Mouse (Mus musculus) megakaryocyte, embryonic 14.5 days (primary cell): ENCODE measurements around the gene Tmigd3. TPM values are rescaled to one million over a fixed set of nuclear protein-coding genes. Genes with fewer than 3 reads are reported as not detected.

Experiments used
- H3K27me3 ChIP-seq: replicated peaks from 2 replicates; pipeline ENCODE3; 2012; ENCODE audit warnings: inconsistent platforms
- H3K36me3 ChIP-seq: replicated peaks from 2 replicates; pipeline ENCODE3; 2012; ENCODE audit warnings: low read length, inconsistent platforms, mixed read lengths
- H3K4me1 ChIP-seq: 2 replicates; pipeline ENCODE4 v1.6.1; 2012; ENCODE audit warnings: inconsistent platforms
- H3K4me3 ChIP-seq: replicated peaks from 2 replicates; pipeline ENCODE3; 2012; ENCODE audit warnings: moderate library complexity, mild to moderate bottlenecking, inconsistent platforms
- H3K9me3 ChIP-seq: 2 replicates; pipeline ENCODE4 v1.6.1; 2012; ENCODE audit warnings: inconsistent platforms
- FLI1 ChIP-seq: IDR thresholded peaks from 2 replicates; pipeline ENCODE4 v1.6.1; 2012; ENCODE audit warnings: low read length, inconsistent platforms, mixed read lengths
- GATA1 ChIP-seq: IDR thresholded peaks from 3 replicates; pipeline ENCODE4 v1.6.1; 2012; ENCODE audit warnings: mixed read lengths, low read length, inconsistent platforms, borderline replicate concordance
- polyA plus RNA-seq: library from polyadenylated mRNA; stranded (reverse); fragments of >175 nt; gene quantifications from 2 replicates; pipeline ENCODE4 v1.2.3, GENCODE M21; 2012; ENCODE audit warnings: low replicate concordance; ENCODE audit not compliant: insufficient read depth

Gene Tmigd3
- polyA plus RNA-seq, 1 experiment = not detected

DNA sequence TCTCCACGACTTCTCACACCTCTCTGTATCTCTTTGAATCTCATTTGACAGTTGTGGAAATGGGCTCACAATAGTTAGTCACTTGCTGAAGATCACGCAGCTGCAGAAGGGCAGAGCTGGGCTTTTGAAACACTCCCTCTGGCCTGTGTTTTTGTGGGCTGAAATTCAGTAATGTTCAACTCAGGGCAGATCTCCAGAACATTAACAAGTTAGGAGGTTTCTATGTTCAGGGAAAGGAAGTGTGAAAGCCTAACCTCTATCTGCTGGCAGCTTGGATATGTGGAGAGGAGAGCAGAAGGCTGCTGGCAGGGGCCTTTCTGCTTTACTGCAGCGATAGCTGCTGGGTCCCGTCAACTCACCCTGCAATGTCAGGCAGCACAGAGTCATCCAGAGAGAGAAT lies 19.5 kb downstream of the Tmigd3 start:
- Histone ChIP-seq H3K36me3 (peaks cover 12% of the 10 kb centered on the region), H3K4me3 (peak overlapping the region; percentile 11), H3K9me3 (no peaks in the 10 kb centered on the region), H3K27me3 (no peaks in the 10 kb centered on the region), H3K4me1 (peaks cover 70% of the 10 kb centered on the region)
- TF ChIP-seq GATA1 (no peak), FLI1 (no peak)

- Histone ChIP-seq H3K4me3 (peak overlapping the region; percentile 82), H3K4me1 (peaks cover 79% of the 10 kb centered on the region), H3K36me3 (peaks cover 12% of the 10 kb centered on the region), H3K27me3 (no peaks in the 10 kb centered on the region), H3K9me3 (no peaks in the 10 kb centered on the region)
- no peak for TF ChIP-seq GATA1
- TF ChIP-seq FLI1 = no peak
Measured at GRCm38 (mm10) chr3:105891141-105891540, 20.4 kb downstream of the Tmigd3 start.

GRCm38 (mm10) chr3:105891760-105892571 lies 21.3 kb downstream of the Tmigd3 start:
- Histone ChIP-seq H3K36me3 (peaks cover 13% of the 10 kb centered on the region), H3K4me3 (peak overlapping the region; percentile 90), H3K27me3 (no peaks in the 10 kb centered on the region), H3K4me1 (peaks cover 88% of the 10 kb centered on the region), H3K9me3 (no peaks in the 10 kb centered on the region)
- TF ChIP-seq FLI1 (no peak), GATA1 (no peak; the same call in 2 of the 3 replicates)

- H3K4me1 ChIP-seq = peaks cover 96% of the 10 kb centered on the region
- no peaks in the 10 kb centered on the region for H3K27me3 ChIP-seq
- H3K36me3 ChIP-seq = peaks cover 16% of the 10 kb centered on the region
- TF ChIP-seq FLI1 (no peak), GATA1 (no peak; the same call in 2 of the 3 replicates)
- no peaks in the 10 kb centered on the region for H3K9me3 ChIP-seq
- H3K4me3 ChIP-seq = peak overlapping the region; percentile 90
Measured at GRCm38 (mm10) chr3:105892572-105893495, 22.1 kb downstream of the Tmigd3 start.

GRCm38 (mm10) chr3:105893941-105894391 lies 23.3 kb downstream of the Tmigd3 start:
- TF ChIP-seq FLI1 = no peak
- TF ChIP-seq GATA1 = no peak
- H3K4me1 ChIP-seq = peaks cover 100% of the 10 kb centered on the region

GRCm38 (mm10) chr3:105894601-105895592 lies 24.2 kb downstream of the Tmigd3 start:
- Histone ChIP-seq H3K27me3 (no peaks in the 10 kb centered on the region), H3K9me3 (no peaks in the 10 kb centered on the region), H3K36me3 (peaks cover 20% of the 10 kb centered on the region), H3K4me1 (peaks cover 100% of the 10 kb centered on the region), H3K4me3 (peak overlapping the region; percentile 90)
- TF ChIP-seq FLI1 (no peak), GATA1 (0 out of 3 replicates have a peak, but pooled peaks have one; percentile 15)

More at GRCm38 (mm10) chr3:105893941-105894391, 23.3 kb downstream of the Tmigd3 start:
- H3K36me3 ChIP-seq = peaks cover 18% of the 10 kb centered on the region
- no peaks in the 10 kb centered on the region for H3K9me3 ChIP-seq
- peak overlapping the region; percentile 90 for H3K4me3 ChIP-seq
- H3K27me3 ChIP-seq = no peaks in the 10 kb centered on the region

GRCm38 (mm10) chr3:105896811-105897210 lies 26.1 kb downstream of the Tmigd3 start:
- no peak for TF ChIP-seq GATA1
- no peak for TF ChIP-seq FLI1
- Histone ChIP-seq H3K36me3 (peaks cover 20% of the 10 kb centered on the region), H3K4me1 (peaks cover 100% of the 10 kb centered on the region), H3K4me3 (no peak overlapping the region), H3K27me3 (no peaks in the 10 kb centered on the region), H3K9me3 (no peaks in the 10 kb centered on the region)

- Histone ChIP-seq H3K27me3 (no peaks in the 10 kb centered on the region), H3K4me3 (no peak overlapping the region), H3K9me3 (no peaks in the 10 kb centered on the region), H3K36me3 (peaks cover 28% of the 10 kb centered on the region), H3K4me1 (peaks cover 100% of the 10 kb centered on the region)
- TF ChIP-seq FLI1 (no peak), GATA1 (no peak)
Measured at GRCm38 (mm10) chr3:105898325-105898724, 27.6 kb downstream of the Tmigd3 start.
